Mouse (Mus musculus) heart, postnatal 36 days (tissue): ENCODE results near the gene Popdc3. TPM values are rescaled to one million over a fixed set of nuclear protein-coding genes. Genes with fewer than 3 reads are reported as not detected.
"Not testable (repeated sequence)": the region's sequence is repeated elsewhere in the genome, so short reads cannot be mapped to it uniquely, and the experiment has no call there.

Experiments
- DNase-seq, 2 experiments: peaks; one replicate each; pipeline ENCODE4 v3.0.0; 2021 to 2022
- intact Hi-C: fragments of 180-260 bp; cut with DNase I; formaldehyde crosslinking; loops from one replicate; pipeline ENCODE4 v1.15.1; 2025
- total RNA-seq, 2 experiments: library from RNA; stranded (reverse); gene quantifications; 2 replicates each; pipeline ENCODE4 v1.2.3; 2021

Popdc3 gene
- total RNA-seq, 2 experiments from 2014 or later: 29.2 to 31.0 TPM

- intact Hi-C loops: no loop called here
- no peak for DNase-seq
Measured at GRCm38 (mm10) chr10:45303315-45304036, 125.6 kb downstream of the Popdc3 start.

- intact Hi-C loops: no loop called here
- no peak for DNase-seq
Measured at GRCm38 (mm10) chr10:45305173-45305572, 127.3 kb downstream of the Popdc3 start.

GRCm38 (mm10) chr10:45311129-45311528 is 133.2 kb downstream of the Popdc3 start:
- DNase-seq: no peak
- intact Hi-C loops: no loop called here

- DNase-seq: no peak
Measured at GRCm38 (mm10) chr10:45311624-45312023, 133.7 kb downstream of the Popdc3 start.

GRCm38 (mm10) chr10:45314865-45315264 is 137.0 kb downstream of the Popdc3 start:
- DNase-seq: no peak
- intact Hi-C loops: no loop called here

More at GRCm38 (mm10) chr10:45311624-45312023, 133.7 kb downstream of the Popdc3 start:
- intact Hi-C loops: no loop called here

- DNase-seq: no peak
- intact Hi-C loops: no loop called here
Measured at GRCm38 (mm10) chr10:45318922-45319321, 141.0 kb downstream of the Popdc3 start.

- intact Hi-C loops: no loop called here
- no peak for DNase-seq
Measured at GRCm38 (mm10) chr10:45320296-45320695, 142.4 kb downstream of the Popdc3 start.

GRCm38 (mm10) chr10:45324159-45324558 is 146.3 kb downstream of the Popdc3 start:
- DNase-seq: no peak
- intact Hi-C loops: no loop called here

GRCm38 (mm10) chr10:45328196-45329000 is 150.5 kb downstream of the Popdc3 start:
- no peak for DNase-seq
- intact Hi-C loops: no loop called here

GRCm38 (mm10) chr10:45334925-45335324 is 157.0 kb downstream of the Popdc3 start:
- intact Hi-C loops: loop anchor here (5.0 kb wide), 1 partner anchor 48 kb away; no protein-coding TSS in a partner anchor

GRCm38 (mm10) chr10:45335434-45336422 is 157.8 kb downstream of the Popdc3 start, which contains the start of gene Bves:
TSS of gene Bves (plus strand) at chr10:45335772.
- peak; percentile 29 to 56 for DNase-seq
- intact Hi-C loops: loop anchor here (5.0 kb wide), 1 partner anchor 48 kb away; no protein-coding TSS in a partner anchor

More at GRCm38 (mm10) chr10:45334925-45335324, 157.0 kb downstream of the Popdc3 start:
- no peak for DNase-seq

GRCm38 (mm10) chr10:45339106-45339505 is 161.2 kb downstream of the Popdc3 start:
- intact Hi-C loops: loop anchor here (5.0 kb wide), 1 partner anchor 52 kb away; no protein-coding TSS in a partner anchor
- no peak for DNase-seq

- intact Hi-C loops: no loop called here
- no peak for DNase-seq
Measured at GRCm38 (mm10) chr10:45344381-45344780, 166.5 kb downstream of the Popdc3 start.

GRCm38 (mm10) chr10:45345217-45345616 is 167.3 kb downstream of the Popdc3 start:
- intact Hi-C loops: no loop called here
- DNase-seq: no peak

GRCm38 (mm10) chr10:45348143-45348542 is 170.2 kb downstream of the Popdc3 start:
- DNase-seq, intact Hi-C loops: not testable (repeated sequence)

GRCm38 (mm10) chr10:45356091-45356490 is 178.2 kb downstream of the Popdc3 start:
- intact Hi-C loops: no loop called here
- no peak for DNase-seq

- intact Hi-C loops: no loop called here
- peak in 1 of 2 experiments; percentile 7 for DNase-seq
Measured at GRCm38 (mm10) chr10:45363396-45363795, 185.5 kb downstream of the Popdc3 start.

GRCm38 (mm10) chr10:45366987-45367705 is 189.2 kb downstream of the Popdc3 start:
- intact Hi-C loops: no loop called here
- no peak for DNase-seq
